Mouse (Mus musculus) cerebellum, postnatal 10 days (tissue): ENCODE data around the gene Zfp335.
A peak's percentile ranks its signal among the peaks of the same experiment; 100 is the strongest.

ENCODE experiments used
- DNase-seq, 2 experiments: peaks; one replicate each; pipeline ENCODE4 v3.0.0; 2021; ENCODE audit warnings: mixed read lengths in 2 of 2

Zfp335 gene

DNA sequence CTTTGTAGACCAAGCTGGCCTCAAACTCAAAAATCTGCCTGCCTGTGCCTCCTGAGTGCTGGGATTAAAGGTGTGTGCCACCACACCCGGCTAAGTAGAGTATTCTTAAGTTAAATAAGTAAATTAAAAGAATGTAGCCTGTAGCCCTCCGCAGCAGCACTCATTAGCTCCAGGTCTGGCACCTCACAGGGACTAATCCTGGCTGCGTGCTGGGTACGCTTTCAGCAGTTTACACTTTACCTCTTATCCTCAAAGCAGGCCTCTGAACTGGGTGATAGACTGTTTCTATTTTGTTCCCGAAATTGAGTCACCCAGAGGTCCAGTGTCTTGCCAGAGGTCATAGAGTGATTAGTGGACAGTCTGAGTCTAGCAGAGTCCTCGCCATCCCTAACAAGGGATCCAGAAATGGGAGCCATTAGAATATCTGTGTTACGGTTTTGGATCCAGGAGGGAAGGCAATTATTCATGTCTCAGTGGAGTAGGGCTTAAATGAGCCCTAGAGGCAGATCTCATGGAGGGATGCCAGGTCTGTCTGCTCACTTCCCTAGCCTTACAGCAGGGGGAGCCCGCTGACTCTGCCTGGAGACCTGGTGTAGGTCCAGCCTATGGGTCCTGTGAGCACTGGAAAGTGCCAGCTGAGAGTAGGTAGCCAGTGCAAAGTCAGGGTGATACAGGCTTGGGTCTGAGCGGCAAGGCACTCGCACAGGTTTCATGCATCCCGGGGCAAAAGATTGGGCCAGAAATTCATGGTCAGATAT lies 12.7 kb upstream of the Zfp335 start:
- peak; percentile 93 to 95 for DNase-seq

DNA sequence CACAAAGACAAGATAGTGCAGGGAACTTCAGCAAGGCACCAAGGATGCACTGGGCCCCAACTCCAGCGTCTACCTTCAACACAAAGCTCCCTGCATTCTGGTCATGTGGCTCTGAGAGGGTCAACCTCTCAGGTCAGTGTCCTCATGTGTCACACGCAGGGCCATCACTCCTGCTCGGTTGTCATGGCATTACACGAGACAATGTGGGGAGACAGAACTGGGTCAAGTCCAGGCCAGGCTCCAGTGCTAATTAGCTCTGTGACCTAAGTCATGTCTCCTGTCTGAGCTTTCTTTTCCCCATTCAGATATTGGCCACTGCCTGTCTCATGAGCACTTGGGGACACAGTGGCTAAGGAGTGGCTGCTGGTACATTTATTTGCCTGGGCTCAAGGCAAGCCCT lies 11.7 kb upstream of the Zfp335 start:
- no peak for DNase-seq

DNA sequence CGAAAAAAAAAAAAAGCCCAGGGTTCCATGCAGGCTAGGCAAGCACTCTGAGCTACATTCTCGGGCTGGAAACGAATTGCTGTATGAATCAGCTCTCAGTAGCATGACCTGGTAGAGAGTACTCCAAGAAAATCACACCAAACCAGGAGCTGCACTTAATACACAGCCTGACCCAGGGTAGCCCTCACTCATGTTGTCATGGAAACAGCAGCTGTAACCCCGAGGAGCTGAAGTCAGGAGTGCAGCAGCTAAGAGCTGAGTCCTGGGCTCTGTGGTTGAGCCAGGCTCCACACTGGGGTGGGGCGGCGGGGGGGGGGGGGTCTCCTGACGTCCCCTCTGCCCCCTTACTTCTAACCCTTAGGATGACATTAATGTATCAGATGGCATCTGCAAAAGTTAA lies 10.4 kb upstream of the Zfp335 start:
- no peak for DNase-seq

DNA sequence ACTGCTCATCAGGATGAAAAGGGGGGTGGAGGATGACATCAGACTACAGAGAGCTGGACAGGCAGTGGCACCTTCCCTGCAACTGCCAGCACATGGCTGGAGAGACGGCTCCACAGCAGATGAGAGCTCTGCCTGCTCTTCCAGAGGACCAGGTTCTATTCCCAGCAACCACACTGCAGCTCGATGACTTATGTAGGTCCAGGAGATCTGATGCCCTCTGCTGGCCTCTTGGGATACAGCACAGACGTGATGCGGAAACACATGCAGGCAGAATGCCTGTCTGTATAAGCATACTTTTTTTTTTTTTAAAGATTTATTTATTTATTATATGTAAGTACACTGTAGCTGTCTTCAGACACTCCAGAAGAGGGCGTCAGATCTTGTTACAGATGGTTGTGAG lies 6.8 kb upstream of the Zfp335 start:
- DNase-seq = peak; percentile 48 to 50

DNA sequence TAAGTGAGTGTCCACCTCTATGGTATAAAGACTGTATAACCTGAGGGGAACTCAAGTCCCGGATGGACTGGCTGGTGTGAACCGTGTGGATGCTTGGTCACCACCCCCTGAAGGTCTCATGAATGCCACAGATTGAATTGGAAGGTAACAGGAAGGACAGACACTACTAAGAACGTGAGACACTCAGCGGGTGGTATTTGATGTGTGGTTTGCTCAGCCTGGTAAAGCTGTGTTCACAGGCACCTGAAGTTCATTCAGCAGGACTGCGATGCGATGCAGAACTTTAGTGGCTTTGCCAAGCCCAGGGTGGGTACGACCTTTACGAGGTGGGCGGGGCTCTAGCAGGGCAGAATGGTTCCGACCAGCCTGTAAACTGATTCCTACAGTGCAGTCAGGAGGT lies 5.8 kb upstream of the Zfp335 start:
- DNase-seq = no peak

DNA sequence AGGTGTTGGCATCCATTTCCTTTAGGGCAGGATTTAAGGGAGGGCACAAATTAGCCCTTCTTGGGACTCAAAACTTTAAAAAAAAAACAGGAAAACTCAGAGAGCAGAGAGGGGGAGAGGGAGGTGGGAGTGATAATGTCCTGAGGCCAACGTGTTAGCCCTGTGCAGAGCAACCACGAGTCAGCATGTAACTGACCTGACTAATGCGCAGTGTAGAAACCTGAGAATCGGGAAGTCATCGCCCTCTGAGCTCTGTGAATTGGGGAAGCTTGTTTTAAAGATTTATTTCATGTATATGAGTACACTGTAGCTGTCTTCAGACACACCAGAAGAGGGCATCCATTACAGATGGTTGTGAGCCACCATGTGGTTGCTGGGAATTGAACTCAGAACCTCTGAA lies 5.3 kb upstream of the Zfp335 start:
- no peak for DNase-seq

DNA sequence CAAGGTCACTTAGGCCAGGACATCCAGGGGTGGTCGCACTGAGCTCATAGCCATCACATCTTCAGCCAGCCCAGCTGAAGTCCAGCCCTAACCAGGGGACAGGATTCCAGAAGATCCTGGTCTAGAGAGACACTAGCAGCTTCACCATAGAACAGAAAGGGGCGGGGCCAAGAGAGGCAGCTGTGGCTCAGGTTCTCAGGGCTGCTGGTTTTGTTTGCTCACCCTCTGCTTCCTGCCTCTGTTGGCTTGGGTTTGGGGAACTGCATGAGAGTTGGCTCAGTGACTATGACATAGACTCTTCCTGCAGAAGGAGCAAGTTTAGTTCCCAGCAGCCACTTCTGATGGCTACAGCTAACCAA lies 1.9 kb upstream of the Zfp335 start:
- no peak for DNase-seq

DNA sequence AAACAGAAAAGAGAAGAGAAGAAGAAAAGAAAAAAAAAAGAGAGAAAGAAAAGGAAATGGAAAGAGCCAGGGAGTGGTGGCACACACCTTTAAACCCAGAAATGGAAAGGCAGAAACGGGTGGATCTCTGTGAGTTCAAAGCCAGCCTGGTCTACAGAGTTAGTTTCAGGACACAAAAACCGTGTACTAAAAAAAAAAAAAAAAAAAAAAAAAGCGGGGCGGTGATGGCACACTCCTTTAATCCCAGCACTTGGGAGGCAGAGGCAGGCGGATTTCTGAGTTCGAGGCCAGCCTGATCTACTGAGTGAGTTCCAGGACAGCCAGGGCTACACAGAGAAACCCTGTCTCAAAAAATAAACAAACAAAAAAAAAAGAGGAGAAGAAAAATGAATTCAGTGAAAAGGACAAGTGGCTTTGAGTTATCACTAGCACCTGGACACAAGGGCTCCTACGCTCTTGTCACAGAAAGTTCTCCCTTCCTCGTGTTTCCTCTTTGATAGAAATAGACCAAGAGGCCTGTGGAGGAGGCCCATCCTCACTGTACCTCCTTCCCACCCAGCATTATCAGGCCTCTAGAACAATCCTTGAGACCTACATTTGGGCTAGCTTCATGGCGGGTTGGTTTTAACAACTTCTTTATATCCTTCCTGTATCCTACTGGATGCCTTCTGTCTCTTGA lies 1.3 kb upstream of the Zfp335 start:
- DNase-seq = no peak

DNA sequence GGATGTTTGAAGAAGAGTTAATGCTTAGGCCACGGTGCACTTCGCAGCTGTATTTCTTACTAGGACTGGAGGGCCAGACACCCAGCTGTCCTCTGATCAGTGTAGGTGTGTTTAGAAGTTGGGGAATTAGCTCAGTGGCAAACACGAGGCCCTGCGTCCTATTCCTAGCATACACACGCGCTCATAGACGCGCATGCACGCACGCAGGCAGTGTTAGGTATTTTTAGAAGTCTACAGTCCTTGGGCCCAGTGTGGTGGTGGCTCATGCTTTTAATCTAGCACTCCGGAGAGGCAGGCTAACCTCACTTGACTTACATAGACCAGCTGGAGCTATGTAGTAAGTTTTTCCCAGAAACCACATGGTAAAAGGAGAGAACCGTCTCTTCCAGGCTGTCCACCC lies 594 bp upstream of the Zfp335 start:
- DNase-seq = no peak

- DNase-seq = peak in 1 of 2 experiments; percentile 58
Observed at GRCm38 (mm10) chr2:164910360-164911061, 1.0 kb downstream of the Zfp335 start.

- DNase-seq = peak; percentile 61 to 63
Observed at GRCm38 (mm10) chr2:164909542-164909941, 2.0 kb downstream of the Zfp335 start.

DNA sequence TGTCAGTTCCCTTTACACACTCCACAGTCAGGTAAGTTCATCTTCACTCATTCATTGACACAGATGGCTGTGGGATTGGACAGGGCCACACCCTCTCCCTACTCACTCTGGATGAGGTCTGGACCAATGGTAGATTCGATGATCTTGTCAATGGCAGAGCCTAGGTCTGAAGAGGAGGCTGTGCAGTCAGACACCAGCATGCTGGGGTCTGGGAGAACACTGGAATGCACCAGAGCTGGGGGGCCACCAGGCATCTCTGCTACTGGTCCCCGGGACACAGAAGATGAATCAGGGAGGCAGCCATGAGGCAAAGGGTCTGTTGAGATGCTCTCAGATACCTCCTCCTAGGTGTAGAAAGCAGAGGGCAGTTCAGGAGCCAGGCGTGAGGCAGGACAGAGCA lies 2.5 kb downstream of the Zfp335 start:
- DNase-seq = no peak

- DNase-seq = no peak
Observed at GRCm38 (mm10) chr2:164908011-164908410, 3.5 kb downstream of the Zfp335 start.

DNA sequence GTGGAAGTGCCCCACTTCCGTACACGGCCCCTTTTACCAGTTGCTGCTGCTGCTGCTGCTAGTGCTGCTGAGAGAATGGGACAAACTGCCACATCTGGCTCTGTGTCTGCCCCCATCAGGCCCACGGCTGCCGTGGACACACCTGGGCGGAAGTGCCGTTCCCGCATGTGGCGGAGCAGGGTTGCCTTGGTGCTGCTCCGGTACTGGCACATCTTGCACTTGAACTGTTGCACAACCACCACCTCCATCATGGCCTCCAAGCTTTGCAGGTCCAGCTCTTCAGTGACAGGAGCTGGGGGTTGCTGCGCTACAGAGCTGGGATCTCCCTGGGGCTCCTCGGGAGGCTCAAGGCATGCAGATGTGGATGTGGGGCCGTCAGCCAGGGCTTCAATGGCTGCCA lies 4.0 kb downstream of the Zfp335 start:
- DNase-seq = no peak

- DNase-seq = no peak
Observed at GRCm38 (mm10) chr2:164906071-164906470, 5.5 kb downstream of the Zfp335 start.

DNA sequence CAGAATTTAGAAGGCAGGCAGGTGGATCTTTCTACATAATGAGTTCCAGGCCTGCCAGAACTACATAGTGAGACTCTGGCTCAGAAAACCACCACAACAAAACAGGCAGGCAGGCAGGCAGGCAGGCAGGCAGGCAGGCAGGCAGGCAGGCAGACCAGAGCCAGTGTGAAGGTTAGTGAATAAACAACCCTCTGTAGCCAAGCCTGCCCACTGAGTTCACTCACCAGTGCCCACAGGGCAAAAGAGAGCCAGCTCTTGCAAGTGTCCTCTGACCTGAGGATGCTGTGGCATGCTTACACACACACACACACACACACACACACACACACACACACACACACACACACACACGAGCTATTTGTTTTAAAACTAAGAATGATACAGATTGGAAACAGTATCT lies 8.1 kb downstream of the Zfp335 start:
- DNase-seq = no peak

GRCm38 (mm10) chr2:164901380-164901779 lies 10.2 kb downstream of the Zfp335 start:
- DNase-seq = no peak

DNA sequence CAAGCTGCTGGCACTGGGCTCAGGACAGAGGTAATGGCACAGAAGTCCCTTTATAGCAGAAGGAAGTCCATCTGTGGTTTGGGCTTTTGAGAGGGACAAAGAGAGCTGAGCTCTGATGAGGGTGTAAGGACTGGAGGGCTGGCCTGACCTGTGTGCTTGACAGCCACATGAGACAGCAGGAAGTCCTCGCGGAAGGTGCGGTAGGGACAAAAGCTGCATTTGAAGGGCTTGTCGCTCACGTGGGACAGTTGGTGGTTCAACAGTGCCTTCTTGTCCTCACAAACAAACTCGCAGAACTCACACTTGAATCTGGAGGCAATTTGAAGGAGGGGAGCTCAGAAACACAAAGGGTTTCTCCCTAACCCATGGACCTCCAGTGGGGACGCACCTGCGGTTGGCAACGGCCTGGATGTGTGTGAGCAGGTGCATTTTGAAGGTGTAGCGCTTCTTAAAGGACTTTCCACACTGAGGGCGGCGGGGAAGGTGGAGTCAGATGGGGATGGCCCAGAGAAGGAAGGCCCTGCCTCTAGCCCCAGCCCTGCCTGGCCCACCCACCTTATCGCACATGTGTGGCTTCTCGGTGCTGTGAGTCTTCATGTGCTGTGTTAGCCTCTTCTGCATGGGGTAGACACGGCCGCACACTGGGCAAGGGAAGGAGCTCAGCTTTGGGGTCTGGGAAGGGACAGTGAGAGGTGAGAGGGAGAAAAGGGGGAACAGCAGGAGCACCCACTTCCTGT lies 11.7 kb downstream of the Zfp335 start:
- DNase-seq = no peak

GRCm38 (mm10) chr2:164899034-164899433 lies 12.5 kb downstream of the Zfp335 start:
- DNase-seq = no peak

- peak; percentile 42 to 43 for DNase-seq
Observed at GRCm38 (mm10) chr2:164898008-164898407, 13.5 kb downstream of the Zfp335 start.

GRCm38 (mm10) chr2:164895885-164896284 lies 15.7 kb downstream of the Zfp335 start:
- DNase-seq = peak; percentile 67 to 75

GRCm38 (mm10) chr2:164894644-164895043 lies 16.9 kb downstream of the Zfp335 start:
- DNase-seq = peak in 1 of 2 experiments; percentile 37

DNA sequence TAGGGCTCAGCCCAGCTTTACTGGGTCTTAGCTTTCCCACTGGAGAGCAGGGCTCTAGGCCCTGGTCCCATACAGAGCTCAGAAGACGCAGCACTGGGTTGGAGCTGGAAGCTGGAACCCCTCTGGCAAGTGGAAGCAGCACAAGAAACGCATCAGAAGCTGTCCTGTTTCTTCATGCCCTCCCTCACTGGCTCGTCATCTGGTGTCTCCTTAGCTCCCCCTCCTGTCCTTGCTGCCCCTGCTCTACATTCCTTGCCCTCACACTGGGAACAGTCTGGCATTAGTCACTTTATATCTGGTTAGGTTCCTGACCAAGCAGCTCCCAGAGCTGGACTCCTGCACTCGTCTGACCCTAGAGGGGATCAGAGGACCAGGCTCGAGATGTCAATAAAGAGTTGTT lies 17.5 kb downstream of the Zfp335 start:
- DNase-seq = peak; percentile 47 to 57
